Mouse (Mus musculus) thymus, adult 2 months (tissue): Measurements from ENCODE around the gene Gm47841.

Source experiments
- CTCF ChIP-seq: fragments of 200-500 bp; IDR thresholded peaks from 2 replicates; pipeline ENCODE4 v1.5.1; 2012; ENCODE audit warnings: mild to moderate bottlenecking, control low read depth, low read length, moderate library complexity, borderline replicate concordance; ENCODE audit not compliant: control insufficient read depth, poor library complexity, insufficient read depth; ENCODE audit errors: extremely low read depth
- POLR2A ChIP-seq: fragments of 200-500 bp; IDR thresholded peaks from 2 replicates; pipeline ENCODE4 v1.6.1; 2012; ENCODE audit warnings: mild to moderate bottlenecking, low read length, control low read depth, moderate library complexity; ENCODE audit not compliant: control insufficient read depth, poor library complexity, insufficient read depth; ENCODE audit errors: extremely low read depth

DNA sequence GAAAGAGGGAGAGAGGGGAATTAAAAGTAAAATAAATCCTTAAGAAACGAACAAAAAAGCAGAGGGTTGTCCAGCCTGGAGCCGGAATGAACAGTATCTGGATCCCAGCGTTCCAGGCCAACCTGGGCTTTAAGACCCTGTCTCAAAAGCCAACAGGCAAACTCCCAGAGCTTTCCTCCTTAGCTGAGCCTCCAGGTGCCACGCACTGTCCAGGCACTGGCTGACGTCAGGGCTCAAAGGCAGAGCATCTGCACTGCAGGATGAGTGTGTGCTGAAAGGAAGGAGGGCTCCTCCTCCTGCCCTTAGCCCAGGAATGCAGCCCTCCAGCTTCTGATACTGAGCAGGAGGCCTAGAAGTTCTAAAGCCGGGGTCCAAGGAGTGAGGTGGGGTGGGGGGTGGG, 46.8 kb upstream of the Gm47841 start:
- no peak for TF ChIP-seq POLR2A
- TF ChIP-seq CTCF: no peak
